Mouse (Mus musculus) intestine, postnatal 0 days (tissue): ENCODE measurements around the gene Hvcn1. TPM values are rescaled to one million over a fixed set of nuclear protein-coding genes. Genes with fewer than 3 reads are reported as not detected.
A peak's percentile ranks its signal among the peaks of the same experiment; 100 is the strongest.

Experiments
- ATAC-seq: fragments of 200-750 bp; cut with Nextera tagmentation; 2 replicates; pipeline ENCODE4 v1.8.0; 2017; ENCODE audit warnings: mild to moderate bottlenecking, moderate TSS enrichment, moderate library complexity
- H3K27ac ChIP-seq: fragments of 300-500 bp; sonication (generic); 2 replicates; pipeline ENCODE4 v1.5.1; 2014; ENCODE audit warnings: mild to moderate bottlenecking, low read depth, low read length, moderate library complexity
- H3K27me3 ChIP-seq: fragments of 300-500 bp; sonication (generic); replicated peaks from 2 replicates; pipeline ENCODE4 v1.6.1; 2014; ENCODE audit warnings: low read length, mixed read lengths; ENCODE audit not compliant: control insufficient read depth, insufficient read depth
- H3K36me3 ChIP-seq: fragments of 300-500 bp; sonication (generic); 2 replicates; pipeline ENCODE4 v1.6.1; 2014; ENCODE audit warnings: mild to moderate bottlenecking, moderate library complexity; ENCODE audit not compliant: control insufficient read depth, insufficient read depth
- H3K4me1 ChIP-seq: fragments of 300-500 bp; sonication (generic); replicated peaks from 2 replicates; pipeline ENCODE4 v1.6.1; 2014; ENCODE audit warnings: antibody characterized with exemption, low read length, mixed read lengths; ENCODE audit not compliant: control insufficient read depth, insufficient read depth
- H3K4me2 ChIP-seq: fragments of 300-500 bp; sonication (generic); replicated peaks from 2 replicates; pipeline ENCODE4 v1.6.1; 2014; ENCODE audit warnings: low read depth, mild to moderate bottlenecking, moderate library complexity
- H3K4me3 ChIP-seq: fragments of 300-500 bp; sonication (generic); 2 replicates; pipeline ENCODE4 v1.5.1; 2014; ENCODE audit warnings: low read depth, low read length
- H3K9ac ChIP-seq: fragments of 300-500 bp; sonication (generic); 2 replicates; pipeline ENCODE4 v1.6.1; 2014; ENCODE audit warnings: mild to moderate bottlenecking, low read depth, low read length
- H3K9me3 ChIP-seq: fragments of 300-500 bp; sonication (generic); 2 replicates; pipeline ENCODE4 v1.6.1; 2016; ENCODE audit warnings: mixed run types; ENCODE audit not compliant: control insufficient read depth
- CTCF ChIP-seq: sonication (generic); IDR thresholded peaks from 2 replicates; pipeline ENCODE4 v1.5.1; 2016; ENCODE audit warnings: low read depth, mild to moderate bottlenecking, control low read depth, antibody characterized with exemption, moderate library complexity
- WGBS: fragments of 180-500 bp; shearing (Covaris S2); extraction: QIAGEN DNeasy Blood & Tissue Kit; methylation state at CpG from one replicate; pipeline ENCODE4 v1.1.7; 2014; 5-methylcytosine and 5-hydroxymethylcytosine counted together
- polyA plus RNA-seq: library from polyadenylated mRNA; unstranded; fragments of >200 nt; fragmentation: Nextera tagmentation; extraction: Ambion mirVana; gene quantifications from 2 replicates; pipeline ENCODE4 v1.2.1, GENCODE M21; 2015

The Hvcn1 gene
- polyA plus RNA-seq, 1 experiment from 2014 or later = 3.6 TPM

DNA sequence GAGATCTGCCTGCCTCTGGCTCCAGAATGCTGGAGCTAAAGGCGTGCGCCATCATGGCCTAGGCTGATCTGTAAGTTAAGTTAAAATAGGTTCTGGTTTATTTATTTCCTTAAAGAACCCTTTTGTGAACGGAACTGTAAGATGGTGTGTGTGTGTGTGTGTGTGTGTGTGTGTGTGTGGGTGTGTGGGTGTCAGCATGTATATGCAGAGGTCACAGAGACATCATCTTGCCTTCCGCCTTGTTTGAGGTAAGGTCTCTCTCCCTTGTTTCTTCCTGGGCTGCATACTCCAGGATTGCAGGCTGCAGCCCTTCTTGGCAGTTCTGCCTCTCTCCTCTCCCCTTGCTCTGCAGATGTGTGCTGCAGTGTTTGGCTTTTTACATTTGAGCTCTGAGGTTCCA is 24.2 kb downstream of the Hvcn1 start:
- ATAC-seq = no peak
- Histone ChIP-seq H3K27me3 (no peaks in the 10 kb centered on the region), H3K27ac (no peak overlapping the region), H3K36me3 (no peaks in the 10 kb centered on the region), H3K4me1 (no peaks in the 10 kb centered on the region), H3K9ac (no peak overlapping the region), H3K4me2 (no peak overlapping the region), H3K9me3 (no peaks in the 10 kb centered on the region), H3K4me3 (no peak overlapping the region)
- no peak for TF ChIP-seq CTCF
- 90% methylated on average over 4 of the region's 4 CpGs for WGBS

- Histone ChIP-seq H3K4me3 (no peak overlapping the region), H3K4me1 (no peaks in the 10 kb centered on the region), H3K9ac (no peak overlapping the region), H3K27me3 (no peaks in the 10 kb centered on the region), H3K27ac (no peak overlapping the region), H3K36me3 (no peaks in the 10 kb centered on the region), H3K4me2 (no peak overlapping the region), H3K9me3 (no peaks in the 10 kb centered on the region)
- no peak for ATAC-seq
- no peak for TF ChIP-seq CTCF
- 68% methylated on average over 6 of the region's 6 CpGs for WGBS
Measured at GRCm38 (mm10) chr5:122231431-122231830, 24.8 kb downstream of the Hvcn1 start.

DNA sequence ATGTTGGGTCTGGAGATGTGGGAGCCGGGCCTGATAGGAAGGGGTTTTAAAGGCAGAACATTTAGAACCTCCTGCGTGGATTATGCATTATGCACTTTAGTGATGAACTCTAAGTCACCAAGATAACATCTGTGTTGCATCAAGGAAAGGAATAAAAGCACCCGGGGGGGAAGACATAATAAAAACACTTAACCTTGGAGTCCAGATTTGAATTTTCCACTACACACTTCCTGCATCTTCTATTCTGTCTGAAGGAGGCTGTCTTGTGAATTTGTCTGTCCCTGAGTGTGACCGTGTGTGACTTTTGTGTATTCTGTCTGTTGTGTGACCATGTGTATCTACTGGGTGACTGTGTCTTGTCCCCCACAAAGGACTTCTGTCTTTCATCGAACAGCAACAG is 25.4 kb downstream of the Hvcn1 start:
- no peak overlapping the region for H3K27ac ChIP-seq
- 47% methylated on average over 5 of the region's 5 CpGs for WGBS
- H3K4me2 ChIP-seq = no peak overlapping the region
- no peak for ATAC-seq
- H3K9me3 ChIP-seq = no peaks in the 10 kb centered on the region
- H3K36me3 ChIP-seq = no peaks in the 10 kb centered on the region
- H3K4me1 ChIP-seq = no peaks in the 10 kb centered on the region
- no peak overlapping the region for H3K9ac ChIP-seq
- H3K4me3 ChIP-seq = no peak overlapping the region
- no peaks in the 10 kb centered on the region for H3K27me3 ChIP-seq
- TF ChIP-seq CTCF = no peak

DNA sequence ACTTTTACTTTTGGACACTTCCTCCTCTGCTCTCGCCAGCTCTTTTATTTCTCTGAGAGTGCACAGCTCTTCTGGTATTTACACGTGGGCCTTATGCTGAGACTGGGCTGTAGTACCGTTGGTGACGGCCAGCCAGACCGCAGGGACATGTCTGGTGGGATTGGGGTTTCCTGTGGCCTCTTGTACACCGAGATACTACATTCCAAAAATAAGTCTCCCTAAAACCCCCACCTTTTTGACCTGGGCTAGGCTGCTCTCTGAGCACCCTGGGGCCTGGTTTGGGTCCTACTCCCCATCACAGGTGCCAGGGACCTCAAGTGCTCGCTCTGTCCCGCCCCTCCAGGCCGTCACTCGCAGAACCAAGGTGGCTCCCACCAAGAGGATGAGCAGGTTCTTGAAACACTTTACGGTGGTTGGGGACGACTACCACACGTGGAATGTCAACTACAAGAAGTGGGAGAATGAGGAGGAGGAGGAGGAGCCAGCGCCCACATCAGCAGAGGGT is 26.5 kb downstream of the Hvcn1 start:
- Histone ChIP-seq H3K4me1 (no peaks in the 10 kb centered on the region), H3K27me3 (no peaks in the 10 kb centered on the region), H3K9ac (no peak overlapping the region), H3K4me2 (no peak overlapping the region), H3K4me3 (no peak overlapping the region), H3K27ac (no peak overlapping the region), H3K36me3 (no peaks in the 10 kb centered on the region), H3K9me3 (no peaks in the 10 kb centered on the region)
- no peak for TF ChIP-seq CTCF
- WGBS = 75% methylated on average over 14 of the region's 14 CpGs
- ATAC-seq = 0 out of 2 replicates have a peak, but pooled peaks have one; percentile 20

DNA sequence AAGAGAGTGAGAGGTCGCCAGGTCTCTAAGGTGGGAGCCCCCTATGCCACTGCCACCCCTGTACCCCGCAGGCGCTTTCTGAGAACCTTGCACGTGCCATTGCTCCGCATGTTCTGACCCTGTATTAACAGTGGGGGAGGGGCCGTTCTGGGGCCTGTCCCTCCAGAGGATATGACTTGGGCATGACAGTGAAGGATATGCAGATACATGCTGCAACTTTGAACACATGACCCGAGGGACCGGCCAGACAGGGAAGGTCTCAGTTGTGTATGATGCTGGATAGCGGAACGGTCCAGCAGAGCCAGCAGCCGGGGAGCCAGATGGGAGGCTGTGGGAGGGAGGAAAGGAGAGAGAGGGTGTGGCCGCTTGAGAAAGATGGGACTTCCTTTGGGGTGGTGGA is 27.1 kb downstream of the Hvcn1 start:
- Histone ChIP-seq H3K4me1 (no peaks in the 10 kb centered on the region), H3K4me2 (no peak overlapping the region), H3K36me3 (no peaks in the 10 kb centered on the region), H3K27ac (no peak overlapping the region), H3K4me3 (no peak overlapping the region), H3K27me3 (no peaks in the 10 kb centered on the region), H3K9ac (no peak overlapping the region), H3K9me3 (no peaks in the 10 kb centered on the region)
- WGBS = 82% methylated on average over 12 of the region's 12 CpGs
- no peak for ATAC-seq
- TF ChIP-seq CTCF = no peak

DNA sequence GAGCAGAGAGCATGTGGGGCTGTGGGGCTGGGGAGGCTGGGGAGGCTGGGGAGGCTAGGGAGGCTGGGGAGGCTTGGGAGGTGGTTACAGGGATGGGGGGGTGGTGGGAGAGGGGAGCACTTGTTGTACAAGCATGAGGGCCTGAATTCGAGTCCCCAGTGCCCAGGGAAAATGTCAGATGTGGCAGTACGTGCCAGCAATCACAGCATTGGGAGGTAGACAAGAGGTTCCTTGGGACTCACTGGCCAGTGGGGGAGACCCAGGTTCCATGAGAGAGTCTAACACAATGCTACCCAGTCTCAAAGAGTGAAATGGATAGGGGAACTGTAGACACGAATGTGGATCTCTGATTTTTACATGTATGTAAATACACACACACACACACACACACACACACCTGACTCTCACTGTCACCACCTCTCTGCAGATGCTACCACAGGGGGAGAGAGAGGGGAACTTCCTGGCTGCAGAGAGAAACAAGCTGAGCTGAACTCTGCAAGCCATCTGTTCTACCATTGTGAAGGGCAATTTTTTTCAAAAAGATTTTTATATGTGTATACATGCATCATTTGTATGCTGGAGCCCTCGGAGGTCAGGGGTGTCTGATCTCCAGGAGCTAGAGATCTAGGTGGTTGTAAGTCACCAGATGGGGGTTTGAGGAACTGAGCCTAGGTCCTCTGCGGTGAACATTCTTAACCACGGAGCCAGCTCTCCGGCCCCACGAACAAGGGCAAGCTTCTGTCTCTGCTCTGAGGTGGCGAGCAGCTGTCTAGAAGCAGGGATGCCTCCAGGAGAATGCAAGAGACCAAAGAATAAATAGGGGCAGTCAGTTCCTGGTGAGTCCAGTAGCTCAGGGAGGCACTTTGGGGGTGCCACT is 28.0 kb downstream of the Hvcn1 start:
- H3K27ac ChIP-seq = peak overlapping the region; percentile 50; the same call in 1 of the 2 replicates
- WGBS = 71% methylated on average over 9 of the region's 9 CpGs
- no peak overlapping the region for H3K4me2 ChIP-seq

More for the DNA sequence above, 28.0 kb downstream of the Hvcn1 start:
- Histone ChIP-seq H3K27me3 (no peaks in the 10 kb centered on the region), H3K4me3 (no peak overlapping the region), H3K9ac (no peak overlapping the region), H3K36me3 (no peaks in the 10 kb centered on the region), H3K4me1 (no peaks in the 10 kb centered on the region), H3K9me3 (no peaks in the 10 kb centered on the region)
- no peak for ATAC-seq
- no peak for TF ChIP-seq CTCF
